Mouse (Mus musculus): Measurements from ENCODE around the gene Plekhm1.

DNA sequence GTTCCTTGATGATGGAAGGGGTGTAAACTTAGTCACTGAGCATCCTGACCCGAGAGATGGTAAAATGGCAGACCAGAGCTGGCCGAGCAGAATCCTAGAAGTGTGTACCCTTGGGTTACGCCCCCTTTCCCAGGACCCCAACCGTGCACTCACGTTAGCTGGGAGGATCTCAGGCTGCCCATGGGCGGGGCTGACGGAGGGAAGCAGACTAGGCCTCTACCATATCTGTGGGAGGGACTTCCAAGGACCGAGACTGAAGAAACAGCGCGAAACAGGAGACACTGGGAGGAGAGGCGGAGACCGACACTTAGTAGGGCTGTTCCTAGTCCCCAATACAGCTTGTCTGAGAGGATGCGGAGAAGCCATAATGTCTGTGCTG, 50.4 kb downstream of the Plekhm1 start:
- no peak for TF ChIP-seq CTCF (IDR thresholded peaks at IDR 0.05; ENCODE audit: control insufficient read depth, insufficient read depth, low read length)
- no peak for TF ChIP-seq POLR2A (IDR thresholded peaks at IDR 0.05; ENCODE audit: borderline replicate concordance, control insufficient read depth, low read depth, low read length)

Measured in bone marrow, adult 2 months (tissue).